29 mouse cellular contexts compared by ENCODE assay signal in the genomic region with DNA sequence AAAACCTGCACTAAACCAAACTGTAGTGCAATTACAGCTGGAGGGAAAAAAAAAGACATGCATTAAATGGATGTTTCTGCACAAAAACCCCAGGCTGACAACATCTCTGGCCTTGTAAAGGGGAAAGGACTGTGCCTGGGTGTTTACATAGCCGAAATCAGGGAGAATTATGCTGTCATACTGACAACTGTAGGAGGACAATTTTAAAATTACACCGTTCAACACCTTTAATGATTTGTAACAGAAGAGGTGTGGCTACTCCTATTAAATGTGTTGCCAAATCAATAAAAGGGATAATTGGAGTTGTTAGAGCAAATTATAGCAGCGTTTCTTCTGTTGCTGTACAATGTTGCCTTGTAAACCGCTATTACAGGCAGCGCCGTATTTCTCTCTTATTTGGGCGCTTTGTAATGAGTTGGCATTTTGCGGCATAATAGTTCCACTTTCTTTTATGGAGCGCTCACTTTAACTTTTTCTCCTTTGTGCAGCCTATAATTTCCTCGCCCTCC.
DNase-seq lines count a peak whose midpoint lies in the region; ATAC-seq lines count a peak whose summit lies in the region.
"Had no signal": no experiment of that assay in that cellular context is flagged by ENCODE, and none has a peak within 500 bp of the region (broad histone marks: within the 10 kb centered on the region; RNA-seq: fewer than 3 reads in every experiment).

No protein-coding gene starts in this region.

- 0 out of 2 replicates have a peak, but pooled peaks have one; percentile 36 for ATAC-seq in forebrain, embryonic 12.5 days (ENCODE audit: low FRiP score)
- ATAC-seq in forebrain, embryonic 15.5 days (replicated peaks) = no peak
- ATAC-seq in neural tube, embryonic 13.5 days (ENCODE audit: low read depth) = no peak
- ATAC-seq in limb, embryonic 12.5 days (ENCODE audit: insufficient number of reproducible peaks, insufficient read depth, low FRiP score, low TSS enrichment, low read depth) = no peak
- no peak for ATAC-seq in intestine, embryonic 16.5 days

- no peak overlapping the region for H3K9ac ChIP-seq in forebrain, embryonic 12.5 days
- H3K9ac ChIP-seq in forebrain, embryonic 15.5 days (replicated peaks) = no peak overlapping the region
- H3K9ac ChIP-seq in neural tube, embryonic 13.5 days = no peak overlapping the region
- no peak overlapping the region for H3K9ac ChIP-seq in limb, embryonic 12.5 days (replicated peaks)
- no peak overlapping the region for H3K9ac ChIP-seq in intestine, embryonic 16.5 days (ENCODE audit: low read depth, low read length)
- H3K9ac ChIP-seq: embryonic facial prominence, embryonic 15.5 days; heart, embryonic 13.5 days; kidney, embryonic 15.5 days; liver, embryonic 14.5 days had no signal

- H3K4me2 ChIP-seq in forebrain, embryonic 12.5 days = peak overlapping the region; percentile 29; the same call in 1 of the 2 replicates
- H3K4me2 ChIP-seq in forebrain, embryonic 15.5 days (replicated peaks) = no peak overlapping the region
- no peak overlapping the region for H3K4me2 ChIP-seq in neural tube, embryonic 13.5 days
- peak overlapping the region; percentile 42; the same call in 1 of the 2 replicates for H3K4me2 ChIP-seq in limb, embryonic 12.5 days
- no peak overlapping the region for H3K4me2 ChIP-seq in intestine, embryonic 16.5 days (ENCODE audit: low read depth, low read length)
- H3K4me2 ChIP-seq: embryonic facial prominence, embryonic 15.5 days; heart, embryonic 13.5 days; hindbrain, embryonic 14.5 days had no signal

- DNase-seq in neural tube, embryonic 10.5 days (ENCODE audit: extremely low spot score, low spot score) = no peak
- DNase-seq in cerebellum, postnatal 36 days = no peak
- DNase-seq: adrenal gland, postnatal 25 days; gastrocnemius, adult 2 months; gastrocnemius, postnatal 36 days; heart, adult 18-20 months; heart, postnatal 10 days; kidney, adult 11 months; kidney, postnatal 25 days; liver; lung, adult 2 months; lung, postnatal 10 days; right cerebral cortex, postnatal 4 days; thymus, adult 18-20 months; thymus, postnatal 25 days had no signal

- H3K4me3 ChIP-seq in forebrain, embryonic 12.5 days (replicated peaks) = no peak overlapping the region
- no peak overlapping the region for H3K4me3 ChIP-seq in forebrain, embryonic 15.5 days
- no peak overlapping the region for H3K4me3 ChIP-seq in neural tube, embryonic 13.5 days
- no peak overlapping the region for H3K4me3 ChIP-seq in limb, embryonic 12.5 days (replicated peaks)
- H3K4me3 ChIP-seq in intestine, embryonic 16.5 days (ENCODE audit: low read length) = no peak overlapping the region
- H3K4me3 ChIP-seq: embryonic facial prominence, embryonic 15.5 days; gastrocnemius, adult 2 months; heart, embryonic 13.5 days; kidney, embryonic 15.5 days; left cerebral cortex, adult 2 months had no signal

- H3K9me3 ChIP-seq in forebrain, embryonic 12.5 days = no peaks in the 10 kb centered on the region
- H3K9me3 ChIP-seq in forebrain, embryonic 15.5 days = no peaks in the 10 kb centered on the region
- no peaks in the 10 kb centered on the region for H3K9me3 ChIP-seq in neural tube, embryonic 13.5 days
- no peaks in the 10 kb centered on the region for H3K9me3 ChIP-seq in limb, embryonic 12.5 days
- H3K9me3 ChIP-seq in intestine, embryonic 16.5 days (ENCODE audit: control insufficient read depth, low read length) = no peaks in the 10 kb centered on the region
- H3K9me3 ChIP-seq: embryonic facial prominence, embryonic 10.5 days; embryonic facial prominence, embryonic 15.5 days; heart, embryonic 13.5 days; kidney, embryonic 15.5 days had no signal

- H3K27ac ChIP-seq in forebrain, embryonic 12.5 days = peak overlapping the region; percentile 56; the same call in 1 of the 2 replicates
- no peak overlapping the region for H3K27ac ChIP-seq in forebrain, embryonic 15.5 days (replicated peaks)
- H3K27ac ChIP-seq in neural tube, embryonic 13.5 days (replicated peaks) = 0 out of 2 replicates have a peak overlapping the region, but pooled peaks have one; percentile 7
- no peak overlapping the region for H3K27ac ChIP-seq in limb, embryonic 12.5 days
- no peak overlapping the region for H3K27ac ChIP-seq in intestine, embryonic 16.5 days (ENCODE audit: low read length)
- H3K27ac ChIP-seq: embryonic facial prominence, embryonic 15.5 days; gastrocnemius, adult 2 months; heart, embryonic 13.5 days; hindbrain, embryonic 14.5 days; kidney, embryonic 15.5 days; left cerebral cortex, adult 2 months; liver, embryonic 14.5 days; macrophage; stomach, postnatal 0 days had no signal

- H3K27me3 ChIP-seq in forebrain, embryonic 12.5 days = peaks cover 87% of the 10 kb centered on the region
- peaks cover 61% of the 10 kb centered on the region for H3K27me3 ChIP-seq in forebrain, embryonic 15.5 days
- H3K27me3 ChIP-seq in neural tube, embryonic 13.5 days = peaks cover 74% of the 10 kb centered on the region
- peaks cover 36% of the 10 kb centered on the region for H3K27me3 ChIP-seq in limb, embryonic 12.5 days
- no peaks in the 10 kb centered on the region for H3K27me3 ChIP-seq in intestine, embryonic 16.5 days (replicated peaks; ENCODE audit: control insufficient read depth, insufficient read depth, low read length)

- H3K36me3 ChIP-seq in forebrain, embryonic 12.5 days (replicated peaks) = no peaks in the 10 kb centered on the region
- H3K36me3 ChIP-seq in forebrain, embryonic 15.5 days = no peaks in the 10 kb centered on the region
- H3K36me3 ChIP-seq in neural tube, embryonic 13.5 days = no peaks in the 10 kb centered on the region
- no peaks in the 10 kb centered on the region for H3K36me3 ChIP-seq in limb, embryonic 12.5 days
- no peaks in the 10 kb centered on the region for H3K36me3 ChIP-seq in intestine, embryonic 16.5 days (ENCODE audit: control insufficient read depth, insufficient read depth, low read length)
- H3K36me3 ChIP-seq: embryonic facial prominence, embryonic 10.5 days; embryonic facial prominence, embryonic 15.5 days; heart, embryonic 13.5 days; kidney, embryonic 15.5 days had no signal

- H3K4me1 ChIP-seq in forebrain, embryonic 12.5 days = peaks cover 36% of the 10 kb centered on the region
- peaks cover 31% of the 10 kb centered on the region for H3K4me1 ChIP-seq in forebrain, embryonic 15.5 days
- H3K4me1 ChIP-seq in neural tube, embryonic 13.5 days (replicated peaks) = peaks cover 36% of the 10 kb centered on the region
- H3K4me1 ChIP-seq in limb, embryonic 12.5 days (replicated peaks) = peaks cover 41% of the 10 kb centered on the region
- no peaks in the 10 kb centered on the region for H3K4me1 ChIP-seq in intestine, embryonic 16.5 days (ENCODE audit: control insufficient read depth, insufficient read depth, low read length)

- 37% methylated on average over 10 of the region's 10 CpGs for WGBS in forebrain, embryonic 12.5 days
- 14% methylated on average over 10 of the region's 10 CpGs for WGBS in forebrain, embryonic 15.5 days
- 23% methylated on average over 10 of the region's 10 CpGs for WGBS in neural tube, embryonic 13.5 days
- 23% methylated on average over 10 of the region's 10 CpGs for WGBS in limb, embryonic 12.5 days
- WGBS in intestine, embryonic 16.5 days = 70% methylated on average over 10 of the region's 10 CpGs

Comparison
In these comparisons a context has a peak if more than half of its experiments do, and no peak if none do; other contexts are left out.
1. H3K27ac ChIP-seq: peak in forebrain, embryonic 12.5 days (single experiment) and neural tube, embryonic 13.5 days (single experiment); none in forebrain, embryonic 15.5 days (single experiment), limb, embryonic 12.5 days (single experiment) and intestine, embryonic 16.5 days (single experiment).
2. H3K4me2 ChIP-seq: peak in forebrain, embryonic 12.5 days (single experiment) and limb, embryonic 12.5 days (single experiment); none in forebrain, embryonic 15.5 days (single experiment), neural tube, embryonic 13.5 days (single experiment) and intestine, embryonic 16.5 days (single experiment).